Mouse (Mus musculus): ENCODE results near the gene Ptpn23. TPM values are rescaled to one million over a fixed set of nuclear protein-coding genes. Genes with fewer than 3 reads are reported as not detected.
"Not testable (repeated sequence)": the region's sequence is repeated elsewhere in the genome, so short reads cannot be mapped to it uniquely, and the experiment has no call there.

Ptpn23 gene
- polyA plus RNA-seq, 2 experiments = 2.8 to 4.3 TPM

- DNase-seq (ENCODE audit: low read depth in 3 of 3, low spot score in 3 of 3) = no peak
- H3K27ac ChIP-seq = no peak overlapping the region
- 76% methylated on average over 7 of the region's 7 CpGs for WGBS (ENCODE audit: insufficient replicate concordance)
- H3K4me1 ChIP-seq (replicated peaks; ENCODE audit: control insufficient read depth in 2 of 2, insufficient read depth in 2 of 2, low read length in 1 of 2) = no peaks in the 10 kb centered on the region
- ATAC-seq (ENCODE audit: insufficient read depth) = no peak
- H3K9me3 ChIP-seq (ENCODE audit: control insufficient read depth, low read length) = no peaks in the 10 kb centered on the region
- H3K36me3 ChIP-seq (replicated peaks; ENCODE audit: control insufficient read depth, insufficient read depth, low read depth) = peaks cover 5% of the 10 kb centered on the region
- TF ChIP-seq CTCF (IDR thresholded peaks at IDR 0.05; ENCODE audit: low read depth) (no peak), EP300 (IDR thresholded peaks at IDR 0.05; ENCODE audit: low read depth) (no peak)
- H3K4me3 ChIP-seq (ENCODE audit: insufficient read depth in 1 of 2, low read depth in 2 of 2, low read length in 2 of 2) = no peak overlapping the region
- no peaks in the 10 kb centered on the region for H3K27me3 ChIP-seq (ENCODE audit: control insufficient read depth, insufficient read depth, low read length)
- no peak overlapping the region for H3K9ac ChIP-seq (replicated peaks)
- H3K4me2 ChIP-seq (ENCODE audit: low read depth) = no peak overlapping the region
Observed at GRCm38 (mm10) chr9:110388011-110388410, 20.0 kb downstream of the Ptpn23 start.

DNA sequence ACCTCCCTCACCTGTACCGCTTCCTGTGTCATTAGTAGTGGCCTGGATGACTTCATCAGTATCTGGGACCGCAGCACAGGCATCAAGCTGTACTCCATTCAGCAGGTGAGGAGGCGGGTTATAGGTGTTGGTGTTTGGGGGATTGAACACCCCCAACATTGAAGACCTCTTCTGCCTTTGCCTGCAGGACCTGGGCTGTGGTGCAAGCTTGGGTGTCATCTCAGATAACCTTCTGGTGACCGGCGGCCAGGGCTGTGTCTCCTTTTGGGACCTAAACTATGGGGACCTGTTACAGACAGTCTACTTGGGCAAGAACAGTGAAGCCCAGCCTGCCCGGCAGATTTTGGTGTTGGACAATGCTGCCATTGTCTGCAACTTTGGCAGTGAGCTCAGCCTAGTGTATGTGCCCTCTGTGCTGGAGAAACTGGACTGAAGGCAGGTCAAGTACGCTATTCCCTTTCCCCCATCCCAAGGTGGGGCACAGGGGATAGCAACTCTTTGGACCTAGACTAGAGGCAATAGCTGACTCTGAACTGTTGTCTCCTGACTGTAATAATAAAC is 23.6 kb downstream of the Ptpn23 start:
- peaks cover 6% of the 10 kb centered on the region for H3K36me3 ChIP-seq (replicated peaks; ENCODE audit: control insufficient read depth, insufficient read depth, low read depth)

DNA sequence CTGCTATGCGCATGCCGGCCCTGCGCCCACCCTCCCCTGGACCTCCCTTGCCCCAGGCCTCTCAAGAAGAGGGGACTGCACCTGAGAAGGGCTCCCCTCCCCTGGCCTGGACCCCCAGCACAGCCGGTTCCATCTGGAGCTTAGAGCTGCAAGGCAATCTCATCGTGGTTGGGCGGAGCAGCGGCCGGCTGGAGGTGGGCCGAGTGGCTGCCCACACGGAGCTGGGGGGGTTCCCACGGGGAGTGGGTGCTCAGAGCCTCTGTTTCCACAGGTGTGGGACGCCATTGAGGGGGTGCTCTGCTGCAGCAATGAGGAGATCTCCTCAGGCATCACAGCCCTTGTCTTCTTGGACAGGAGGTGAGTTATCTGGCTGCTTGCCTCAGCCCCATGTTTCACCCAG is 26.7 kb downstream of the Ptpn23 start:
- Histone ChIP-seq H3K4me1 (replicated peaks; ENCODE audit: control insufficient read depth in 2 of 2, insufficient read depth in 2 of 2, low read length in 1 of 2) (no peaks in the 10 kb centered on the region), H3K4me2 (ENCODE audit: low read depth) (no peak overlapping the region), H3K27ac (no peak overlapping the region), H3K4me3 (ENCODE audit: insufficient read depth in 1 of 2, low read depth in 2 of 2, low read length in 2 of 2) (no peak overlapping the region), H3K9ac (replicated peaks) (no peak overlapping the region), H3K9me3 (ENCODE audit: control insufficient read depth, low read length) (no peaks in the 10 kb centered on the region), H3K27me3 (ENCODE audit: control insufficient read depth, insufficient read depth, low read length) (no peaks in the 10 kb centered on the region), H3K36me3 (replicated peaks; ENCODE audit: control insufficient read depth, insufficient read depth, low read depth) (peaks cover 6% of the 10 kb centered on the region)
- ATAC-seq (ENCODE audit: insufficient read depth) (no peak), DNase-seq (ENCODE audit: low read depth in 3 of 3, low spot score in 3 of 3) (no peak)
- TF ChIP-seq EP300 (IDR thresholded peaks at IDR 0.05; ENCODE audit: low read depth) (no peak), CTCF (IDR thresholded peaks at IDR 0.05; ENCODE audit: low read depth) (no peak)
- 76% methylated on average over 12 of the region's 12 CpGs for WGBS (ENCODE audit: insufficient replicate concordance)

More for the DNA sequence above, 23.6 kb downstream of the Ptpn23 start:
- no peak overlapping the region for H3K9ac ChIP-seq (replicated peaks)
- TF ChIP-seq CTCF (IDR thresholded peaks at IDR 0.05; ENCODE audit: low read depth) (no peak), EP300 (IDR thresholded peaks at IDR 0.05; ENCODE audit: low read depth) (no peak)
- H3K9me3 ChIP-seq (ENCODE audit: control insufficient read depth, low read length) = no peaks in the 10 kb centered on the region
- H3K27me3 ChIP-seq (ENCODE audit: control insufficient read depth, insufficient read depth, low read length) = no peaks in the 10 kb centered on the region
- DNase-seq (ENCODE audit: low read depth in 3 of 3, low spot score in 3 of 3) = no peak
- H3K27ac ChIP-seq = no peak overlapping the region
- whole genome bisulfite sequencing (ENCODE audit: insufficient replicate concordance) = 77% methylated on average over 7 of the region's 7 CpGs
- no peak for ATAC-seq (ENCODE audit: insufficient read depth)
- H3K4me1 ChIP-seq (replicated peaks; ENCODE audit: control insufficient read depth in 2 of 2, insufficient read depth in 2 of 2, low read length in 1 of 2) = no peaks in the 10 kb centered on the region
- H3K4me3 ChIP-seq (ENCODE audit: insufficient read depth in 1 of 2, low read depth in 2 of 2, low read length in 2 of 2) = no peak overlapping the region
- H3K4me2 ChIP-seq (ENCODE audit: low read depth) = no peak overlapping the region

DNA sequence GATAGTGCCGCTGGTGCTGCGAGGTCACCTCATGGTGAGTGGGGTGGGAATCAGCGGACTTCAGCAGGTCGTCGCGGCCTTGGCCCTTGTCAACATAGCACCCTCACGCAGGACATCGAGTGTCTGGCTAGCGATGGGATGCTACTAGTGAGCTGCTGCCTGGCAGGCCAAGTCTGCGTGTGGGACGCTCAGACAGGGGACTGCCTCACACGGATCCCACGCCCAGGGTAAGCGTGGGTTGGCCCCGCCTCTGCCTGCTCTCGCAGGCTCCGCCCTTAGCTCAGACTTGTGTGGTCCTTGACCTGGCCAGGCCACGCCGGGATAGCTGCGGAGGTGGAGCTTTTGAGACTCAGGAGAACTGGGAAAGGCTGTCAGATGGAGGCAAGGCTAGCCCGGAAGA is 27.4 kb downstream of the Ptpn23 start:
- DNase-seq (ENCODE audit: low read depth in 3 of 3, low spot score in 3 of 3) (no peak), ATAC-seq (ENCODE audit: insufficient read depth) (no peak)
- H3K4me2 ChIP-seq (ENCODE audit: low read depth) = no peak overlapping the region
- no peaks in the 10 kb centered on the region for H3K9me3 ChIP-seq (ENCODE audit: control insufficient read depth, low read length)
- TF ChIP-seq EP300 (IDR thresholded peaks at IDR 0.05; ENCODE audit: low read depth) = no peak
- no peak for TF ChIP-seq CTCF (IDR thresholded peaks at IDR 0.05; ENCODE audit: low read depth)
- H3K4me1 ChIP-seq (replicated peaks; ENCODE audit: control insufficient read depth in 2 of 2, insufficient read depth in 2 of 2, low read length in 1 of 2) = no peaks in the 10 kb centered on the region
- peaks cover 6% of the 10 kb centered on the region for H3K36me3 ChIP-seq (replicated peaks; ENCODE audit: control insufficient read depth, insufficient read depth, low read depth)
- no peak overlapping the region for H3K4me3 ChIP-seq (ENCODE audit: insufficient read depth in 1 of 2, low read depth in 2 of 2, low read length in 2 of 2)
- H3K27me3 ChIP-seq (ENCODE audit: control insufficient read depth, insufficient read depth, low read length) = no peaks in the 10 kb centered on the region
- H3K27ac ChIP-seq = no peak overlapping the region
- WGBS (ENCODE audit: insufficient replicate concordance) = 71% methylated on average over 21 of the region's 21 CpGs
- no peak overlapping the region for H3K9ac ChIP-seq (replicated peaks)

DNA sequence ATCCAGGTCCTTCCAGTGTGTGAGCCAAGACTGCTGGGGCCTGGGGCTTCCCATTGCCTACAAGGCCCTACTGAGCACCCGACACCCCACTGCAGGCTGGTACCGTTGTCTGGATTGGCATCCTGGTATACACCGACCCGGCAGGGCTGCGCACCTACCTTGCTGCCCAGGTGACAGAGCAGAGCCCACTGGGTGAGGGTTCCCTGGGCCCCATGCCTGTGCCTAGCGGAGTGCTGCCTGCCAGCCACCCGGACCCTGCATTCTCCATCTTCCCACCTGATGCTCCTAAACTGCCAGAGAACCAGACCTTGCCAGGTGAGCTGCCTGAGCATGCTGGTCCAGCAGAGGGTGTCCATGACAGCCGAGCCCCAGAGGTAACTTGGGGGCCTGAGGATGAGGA is 28.7 kb downstream of the Ptpn23 start:
- WGBS (ENCODE audit: insufficient replicate concordance) = 85% methylated on average over 8 of the region's 8 CpGs
- no peaks in the 10 kb centered on the region for H3K9me3 ChIP-seq (ENCODE audit: control insufficient read depth, low read length)
- no peaks in the 10 kb centered on the region for H3K4me1 ChIP-seq (replicated peaks; ENCODE audit: control insufficient read depth in 2 of 2, insufficient read depth in 2 of 2, low read length in 1 of 2)
- H3K27me3 ChIP-seq (ENCODE audit: control insufficient read depth, insufficient read depth, low read length) = no peaks in the 10 kb centered on the region
- H3K36me3 ChIP-seq (replicated peaks; ENCODE audit: control insufficient read depth, insufficient read depth, low read depth) = peaks cover 4% of the 10 kb centered on the region
- H3K27ac ChIP-seq = no peak overlapping the region
- TF ChIP-seq CTCF (IDR thresholded peaks at IDR 0.05; ENCODE audit: low read depth) = no peak
- TF ChIP-seq EP300 (IDR thresholded peaks at IDR 0.05; ENCODE audit: low read depth) = no peak
- DNase-seq (ENCODE audit: low read depth in 3 of 3, low spot score in 3 of 3) (no peak), ATAC-seq (ENCODE audit: insufficient read depth) (no peak)
- H3K4me3 ChIP-seq (ENCODE audit: insufficient read depth in 1 of 2, low read depth in 2 of 2, low read length in 2 of 2) = no peak overlapping the region
- H3K9ac ChIP-seq (replicated peaks) = no peak overlapping the region
- no peak overlapping the region for H3K4me2 ChIP-seq (ENCODE audit: low read depth)

GRCm38 (mm10) chr9:110377655-110378054 is 30.4 kb downstream of the Ptpn23 start:
- not testable (repeated sequence) for ATAC-seq (ENCODE audit: insufficient read depth); H3K4me3 ChIP-seq (ENCODE audit: insufficient read depth in 1 of 2, low read depth in 2 of 2, low read length in 2 of 2); H3K27ac ChIP-seq; H3K36me3 ChIP-seq (replicated peaks; ENCODE audit: control insufficient read depth, insufficient read depth, low read depth); H3K4me1 ChIP-seq (replicated peaks; ENCODE audit: control insufficient read depth in 2 of 2, insufficient read depth in 2 of 2, low read length in 1 of 2); H3K9me3 ChIP-seq (ENCODE audit: control insufficient read depth, low read length); H3K4me2 ChIP-seq (ENCODE audit: low read depth); H3K9ac ChIP-seq (replicated peaks); DNase-seq (ENCODE audit: low read depth in 3 of 3, low spot score in 3 of 3); H3K27me3 ChIP-seq (ENCODE audit: control insufficient read depth, insufficient read depth, low read length)
- WGBS (ENCODE audit: insufficient replicate concordance) = 76% methylated on average over 15 of the region's 15 CpGs
